Mouse (Mus musculus) cerebellum, postnatal 25 days (tissue): ENCODE results near the gene Olfr463.

Source experiments
- DNase-seq, 2 experiments: peaks; one replicate each; pipeline ENCODE4 v3.0.0; 2021; ENCODE audit warnings: mixed read lengths in 2 of 2

The Olfr463 gene

GRCm38 (mm10) chr11:87846968-87847600, 50.1 kb downstream of the Olfr463 start:
- DNase-seq, result no peak
